Comparison of ENCODE assay signal across 9 mouse cellular contexts in genomic region chr12:16808045-16808444, GRCm38 (mm10). TPM values are rescaled to one million over a fixed set of nuclear protein-coding genes. Genes with fewer than 3 reads are reported as not detected.
A peak's percentile ranks its signal among the peaks of the same experiment; 100 is the strongest.
DNase-seq lines count a peak whose midpoint lies in the region; ATAC-seq and TF ChIP-seq lines count a peak whose summit lies in the region.
"Had no signal": no experiment of that assay in that cellular context is flagged by ENCODE, and none has a peak within 500 bp of the region (broad histone marks: within the 10 kb centered on the region; RNA-seq: fewer than 3 reads in every experiment).

No protein-coding gene starts in this region.

- peak; percentile 41; the same call in 1 of the 2 replicates for ATAC-seq in lung, embryonic 14.5 days (ENCODE audit: insufficient read depth)

- H3K9ac ChIP-seq in lung, embryonic 14.5 days: no peak overlapping the region

- peak; percentile 79 for TF ChIP-seq CTCF in lung, embryonic 14.5 days (IDR thresholded peaks at IDR 0.05; ENCODE audit: low read depth)

- H3K36me3 ChIP-seq in lung, embryonic 14.5 days (ENCODE audit: insufficient read depth): no peaks in the 10 kb centered on the region

- H3K4me3 ChIP-seq in lung, embryonic 14.5 days (ENCODE audit: low read depth, low read length): no peak overlapping the region
- H3K4me3 ChIP-seq: megakaryocyte, embryonic 14.5 days had no signal

- 32% methylated on average over 3 of the region's 3 CpGs for WGBS in lung, embryonic 14.5 days

- no peaks in the 10 kb centered on the region for H3K9me3 ChIP-seq in lung, embryonic 14.5 days (ENCODE audit: low read depth, low read length)
- H3K9me3 ChIP-seq: megakaryocyte, embryonic 14.5 days had no signal

- peaks cover 9% of the 10 kb centered on the region for H3K4me1 ChIP-seq in lung, embryonic 14.5 days (ENCODE audit: insufficient read depth)

- peak; percentile 59 for DNase-seq in adrenal gland, postnatal 14 days
- DNase-seq in adrenal gland, adult 18-20 months (ENCODE audit: low spot score in 2 of 2): no peak
- DNase-seq in left cerebral cortex, postnatal 14 days (ENCODE audit: low spot score in 2 of 2): peak; percentile 38 to 55
- DNase-seq in left cerebral cortex, postnatal 10 days (ENCODE audit: extremely low spot score in 1 of 2, low spot score in 2 of 2): no peak
- DNase-seq in ES-CJ7 (ENCODE audit: low read depth, low spot score): peak; percentile 43
- peak; percentile 29 for DNase-seq in gastrocnemius, postnatal 10 days
- peak; percentile 85 for DNase-seq in lung, embryonic 14.5 days
- peak; percentile 27 for DNase-seq in thymus, postnatal 4 days

- intact Hi-C loops in left cerebral cortex, postnatal 14 days (cut with DNase I): loop anchor here (5.0 kb wide), 1 partner anchor 204 kb away; the partner anchor contains the start of gene 2410004P03Rik
- intact Hi-C loops in left cerebral cortex, postnatal 10 days (cut with DNase I): loop anchor here (5.0 to 10.0 kb wide), 4 partner anchors 91 to 1273 kb away; partner anchors contain the start of gene 2410004P03Rik

- H3K27me3 ChIP-seq in lung, embryonic 14.5 days (ENCODE audit: insufficient read depth, low read length): peaks cover 14% of the 10 kb centered on the region; the same call in 1 of the 2 replicates

- H3K27ac ChIP-seq in lung, embryonic 14.5 days (ENCODE audit: low read depth): no peak overlapping the region

- H3K4me2 ChIP-seq in lung, embryonic 14.5 days: no peak overlapping the region

RNA-seq across cellular contexts. Expression of gene E2f6, which starts 2.7 kb away (rescaled TPM):
- 33.4 and 35.7 TPM in 2 replicates for total RNA-seq in adrenal gland, postnatal 14 days (2021)
- 10 to 100 TPM; 39.5 to 41.5 TPM for total RNA-seq in adrenal gland, adult 18-20 months (2021)
- total RNA-seq in left cerebral cortex, postnatal 14 days (2021): 10 to 100 TPM; 23.8 to 26.5 TPM
- total RNA-seq in left cerebral cortex, postnatal 10 days (2021): 10 to 100 TPM; 22.0 to 22.8 TPM
- 10 to 100 TPM; 57.2 to 60.9 TPM for total RNA-seq in gastrocnemius, postnatal 10 days (2021)
- polyA plus RNA-seq in lung, embryonic 14.5 days (2014; fragmentation: Nextera tagmentation; extraction: Ambion mirVana): 49.0 and 49.8 TPM in 2 replicates

RNA-seq across cellular contexts. Expression of gene Greb1, which starts 7.4 kb away (rescaled TPM):
- total RNA-seq in adrenal gland, postnatal 14 days (2021): 27.6 and 35.4 TPM in 2 replicates
- 10 to 100 TPM; 43.7 to 54.7 TPM for total RNA-seq in adrenal gland, adult 18-20 months (2021)
- total RNA-seq in left cerebral cortex, postnatal 14 days (2021): under 1 TPM; 0.57 to 0.75 TPM
- total RNA-seq in left cerebral cortex, postnatal 10 days (2021): 1 to 10 TPM in 1 of 2 experiments, under 1 TPM in 1; 0.41 to 1.2 TPM
- total RNA-seq in gastrocnemius, postnatal 10 days (2021): under 1 TPM; 0.59 to 0.66 TPM
- 3.1 and 4.4 TPM in 2 replicates for polyA plus RNA-seq in lung, embryonic 14.5 days (2014; fragmentation: Nextera tagmentation; extraction: Ambion mirVana)

Comparison
In these comparisons a context has a peak if more than half of its experiments do, and no peak if none do; other contexts are left out.
1. DNase-seq: peak in adrenal gland, postnatal 14 days (single experiment), left cerebral cortex, postnatal 14 days (2 of 2), ES-CJ7 (single experiment), gastrocnemius, postnatal 10 days (single experiment), lung, embryonic 14.5 days (single experiment) and thymus, postnatal 4 days (single experiment); none in adrenal gland, adult 18-20 months (0 of 2) and left cerebral cortex, postnatal 10 days (0 of 2).
2. RNA of gene Greb1, which starts 7.4 kb away (total RNA-seq): 43.7 to 54.7 TPM in adrenal gland, adult 18-20 months and 27.6 to 35.4 TPM in adrenal gland, postnatal 14 days; 0.41 to 1.2 TPM in left cerebral cortex, postnatal 10 days, 0.57 to 0.75 TPM in left cerebral cortex, postnatal 14 days and 0.59 to 0.66 TPM in gastrocnemius, postnatal 10 days; every median in the first group is over 10 times any median in the second.